Mouse (Mus musculus): ENCODE results near the gene Rnf113a2.
A peak's percentile ranks its signal among the peaks of the same experiment; 100 is the strongest.

Rnf113a2 gene

GRCm38 (mm10) chr12:84416834-84417604 is at the start of gene Rnf113a2:
TSS of gene Rnf113a2 (plus strand) at chr12:84417196.
- peak; percentile 92 to 94 for DNase-seq

GRCm38 (mm10) chr12:84371647-84372046 is 45.3 kb upstream of the Rnf113a2 start:
- no peak for DNase-seq

GRCm38 (mm10) chr12:84373831-84374481 is 43.0 kb upstream of the Rnf113a2 start:
- no peak for DNase-seq

GRCm38 (mm10) chr12:84382369-84382768 is 34.6 kb upstream of the Rnf113a2 start:
- DNase-seq: no peak

GRCm38 (mm10) chr12:84384644-84385081 is 32.3 kb upstream of the Rnf113a2 start:
- DNase-seq: peak; percentile 15 to 36

GRCm38 (mm10) chr12:84385408-84385807 is 31.6 kb upstream of the Rnf113a2 start:
- DNase-seq: no peak

- no peak for DNase-seq
These were observed 28.9 kb upstream of the Rnf113a2 start for GRCm38 (mm10) chr12:84388097-84388496.

- DNase-seq: no peak
These were observed 28.1 kb upstream of the Rnf113a2 start for GRCm38 (mm10) chr12:84388774-84389400.

- no peak for DNase-seq
These were observed 26.7 kb upstream of the Rnf113a2 start for GRCm38 (mm10) chr12:84390336-84390735.

GRCm38 (mm10) chr12:84392681-84393080 is 24.3 kb upstream of the Rnf113a2 start:
- DNase-seq: no peak

GRCm38 (mm10) chr12:84393847-84394246 is 23.1 kb upstream of the Rnf113a2 start:
- DNase-seq: no peak

GRCm38 (mm10) chr12:84396947-84397679 is 19.9 kb upstream of the Rnf113a2 start:
- no peak for DNase-seq

GRCm38 (mm10) chr12:84397685-84398084 is 19.3 kb upstream of the Rnf113a2 start:
- no peak for DNase-seq

- DNase-seq: no peak
These were observed 18.4 kb upstream of the Rnf113a2 start for GRCm38 (mm10) chr12:84398629-84399028.

GRCm38 (mm10) chr12:84399135-84399534 is 17.9 kb upstream of the Rnf113a2 start:
- DNase-seq: no peak

GRCm38 (mm10) chr12:84399663-84400062 is 17.3 kb upstream of the Rnf113a2 start:
- DNase-seq: no peak

GRCm38 (mm10) chr12:84400068-84400467 is 16.9 kb upstream of the Rnf113a2 start:
- DNase-seq: no peak

- DNase-seq: no peak
These were observed 16.3 kb upstream of the Rnf113a2 start for GRCm38 (mm10) chr12:84400653-84401052.

- no peak for DNase-seq
These were observed 14.1 kb upstream of the Rnf113a2 start for GRCm38 (mm10) chr12:84402923-84403322.

GRCm38 (mm10) chr12:84404541-84404940 is 12.5 kb upstream of the Rnf113a2 start:
- no peak for DNase-seq

GRCm38 (mm10) chr12:84407259-84407658 is 9.7 kb upstream of the Rnf113a2 start:
- no peak for DNase-seq

GRCm38 (mm10) chr12:84407874-84408818 is 8.8 kb upstream of the Rnf113a2 start:
- DNase-seq: peak; percentile 29 to 54
